Mouse (Mus musculus): ENCODE results near the gene Kcnq1.

DNA sequence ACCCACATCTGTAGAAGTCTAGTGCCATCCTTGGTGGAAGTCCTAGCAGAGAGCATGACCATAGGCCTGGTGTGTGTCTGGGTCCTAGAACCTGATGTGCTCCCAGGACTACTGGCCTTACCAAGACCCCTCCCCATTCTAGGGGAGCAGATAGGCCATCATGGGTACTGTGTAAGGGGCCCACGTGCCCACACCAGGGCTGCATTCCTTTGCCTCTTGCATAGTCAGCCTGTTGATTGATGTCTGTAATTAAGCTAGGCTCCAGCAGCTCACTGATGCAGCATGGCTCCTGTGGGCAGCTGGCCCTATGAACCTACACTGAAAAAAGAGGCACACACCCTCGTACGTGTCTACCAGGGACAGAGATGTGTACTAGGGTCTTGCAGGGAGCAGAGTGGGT lies 157.4 kb downstream of the Kcnq1 start:
- TF ChIP-seq GATA1 (IDR thresholded peaks at IDR 0.05; ENCODE audit: borderline replicate concordance, low read length) (no peak), FLI1 (IDR thresholded peaks at IDR 0.05; ENCODE audit: low read length) (no peak)
